Mouse (Mus musculus) kidney, postnatal 0 days (tissue): ENCODE measurements around the gene Cpt1a. TPM values are rescaled to one million over a fixed set of nuclear protein-coding genes. Genes with fewer than 3 reads are reported as not detected.

Experiments used
- ATAC-seq: fragments of 200-750 bp; cut with Nextera tagmentation; replicated peaks from 2 replicates; pipeline ENCODE4 v1.8.0; 2017; ENCODE audit warnings: low read depth, moderate number of reproducible peaks, moderate TSS enrichment, moderate library complexity; ENCODE audit not compliant: low FRiP score
- DNase-seq: peaks from one replicate; pipeline ENCODE4 v3.0.0-alpha.2; 2016; ENCODE audit warnings: low spot score
- H3K27ac ChIP-seq: fragments of 300-500 bp; sonication (generic); 2 replicates; pipeline ENCODE4 v1.5.1; 2014; ENCODE audit warnings: mild to moderate bottlenecking
- H3K27me3 ChIP-seq: fragments of 300-500 bp; sonication (generic); 2 replicates; pipeline ENCODE4 v1.6.1; 2014; ENCODE audit warnings: low read length, mixed read lengths; ENCODE audit not compliant: insufficient read depth
- H3K36me3 ChIP-seq: fragments of 300-500 bp; sonication (generic); 2 replicates; pipeline ENCODE4 v1.6.1; 2014; ENCODE audit warnings: low read length, mixed read lengths; ENCODE audit not compliant: insufficient read depth
- H3K4me1 ChIP-seq: fragments of 300-500 bp; sonication (generic); replicated peaks from 2 replicates; pipeline ENCODE4 v1.6.1; 2014; ENCODE audit warnings: antibody characterized with exemption, low read length, mixed read lengths; ENCODE audit not compliant: insufficient read depth
- H3K4me2 ChIP-seq: fragments of 300-500 bp; sonication (generic); 2 replicates; pipeline ENCODE4 v1.6.1; 2014; ENCODE audit warnings: mild to moderate bottlenecking, low read length, moderate library complexity, mixed read lengths
- H3K4me3 ChIP-seq: fragments of 300-500 bp; sonication (generic); replicated peaks from 2 replicates; pipeline ENCODE4 v1.5.1; 2014; ENCODE audit warnings: low read depth, low read length
- H3K9ac ChIP-seq: fragments of 300-500 bp; sonication (generic); 2 replicates; pipeline ENCODE4 v1.6.1; 2014; ENCODE audit warnings: low read depth, low read length
- H3K9me3 ChIP-seq: fragments of 300-500 bp; sonication (generic); replicated peaks from 2 replicates; pipeline ENCODE4 v1.6.1; 2016; ENCODE audit warnings: low read length, inconsistent platforms, mixed read lengths
- CTCF ChIP-seq: IDR thresholded peaks from 2 replicates; pipeline ENCODE4 v1.5.1; 2016; ENCODE audit warnings: antibody characterized with exemption, low read depth, mild to moderate bottlenecking, moderate library complexity
- WGBS: fragments of 180-500 bp; shearing (Covaris S2); extraction: QIAGEN DNeasy Blood & Tissue Kit; methylation state at CpG from one replicate; pipeline ENCODE4 v1.1.7; 2014; 5-methylcytosine and 5-hydroxymethylcytosine counted together
- polyA plus RNA-seq: library from polyadenylated mRNA; unstranded; fragments of >200 nt; fragmentation: Nextera tagmentation; extraction: Ambion mirVana; gene quantifications from 2 replicates; pipeline ENCODE4 v1.2.1, GENCODE M21; 2015

Cpt1a gene
- polyA plus RNA-seq, 1 experiment from 2014 or later = 70.8 TPM

DNA sequence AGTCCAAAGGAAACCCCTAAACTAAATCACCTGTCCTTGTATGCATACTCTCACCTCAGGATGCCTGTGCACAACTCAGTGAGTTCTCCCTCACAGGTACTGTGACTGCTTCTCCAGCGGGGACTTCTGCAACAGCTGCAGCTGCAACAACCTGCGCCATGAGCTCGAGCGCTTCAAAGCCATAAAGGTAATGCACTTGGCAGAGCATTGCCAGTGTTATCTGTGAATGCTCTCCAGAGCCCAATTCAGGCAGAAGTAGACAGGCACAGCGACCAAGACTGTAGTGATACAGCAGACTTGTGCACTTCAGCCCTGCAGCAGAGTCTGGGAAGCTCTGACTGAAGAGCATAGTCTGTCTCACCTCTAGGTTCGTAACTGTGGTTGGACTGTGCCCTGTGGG is 80.3 kb downstream of the Cpt1a start:
- Histone ChIP-seq H3K27me3 (no peaks in the 10 kb centered on the region), H3K4me2 (no peak overlapping the region), H3K4me3 (no peak overlapping the region), H3K27ac (no peak overlapping the region), H3K9ac (no peak overlapping the region), H3K9me3 (no peaks in the 10 kb centered on the region), H3K4me1 (no peaks in the 10 kb centered on the region), H3K36me3 (no peaks in the 10 kb centered on the region)
- no peak for TF ChIP-seq CTCF
- WGBS = 75% methylated on average over 6 of the region's 6 CpGs
- ATAC-seq (no peak), DNase-seq (no peak)

DNA sequence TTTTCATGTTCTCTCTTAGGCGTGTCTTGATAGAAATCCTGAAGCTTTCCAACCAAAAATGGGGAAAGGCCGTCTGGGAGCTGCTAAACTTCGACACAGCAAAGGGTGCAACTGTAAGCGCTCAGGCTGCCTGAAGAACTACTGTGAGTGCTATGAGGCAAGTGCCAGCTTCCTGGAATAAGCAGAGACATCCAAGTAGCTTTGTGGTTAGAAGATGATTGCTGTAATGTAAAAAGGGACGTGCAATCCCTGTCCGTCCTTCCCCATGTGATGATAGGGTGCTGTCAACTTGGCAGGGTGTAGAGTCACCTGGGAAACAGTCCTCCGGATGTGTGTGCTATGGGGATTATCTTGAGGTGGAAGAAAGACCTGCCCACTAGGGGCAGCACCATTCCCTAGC is 81.9 kb downstream of the Cpt1a start:
- DNase-seq = no peak
- Histone ChIP-seq H3K4me2 (no peak overlapping the region), H3K27me3 (no peaks in the 10 kb centered on the region), H3K27ac (no peak overlapping the region), H3K36me3 (no peaks in the 10 kb centered on the region), H3K4me1 (no peaks in the 10 kb centered on the region), H3K9ac (no peak overlapping the region), H3K4me3 (no peak overlapping the region), H3K9me3 (no peaks in the 10 kb centered on the region)
- no peak for TF ChIP-seq CTCF
- 85% methylated on average over 7 of the region's 7 CpGs for WGBS
- no peak for ATAC-seq

DNA sequence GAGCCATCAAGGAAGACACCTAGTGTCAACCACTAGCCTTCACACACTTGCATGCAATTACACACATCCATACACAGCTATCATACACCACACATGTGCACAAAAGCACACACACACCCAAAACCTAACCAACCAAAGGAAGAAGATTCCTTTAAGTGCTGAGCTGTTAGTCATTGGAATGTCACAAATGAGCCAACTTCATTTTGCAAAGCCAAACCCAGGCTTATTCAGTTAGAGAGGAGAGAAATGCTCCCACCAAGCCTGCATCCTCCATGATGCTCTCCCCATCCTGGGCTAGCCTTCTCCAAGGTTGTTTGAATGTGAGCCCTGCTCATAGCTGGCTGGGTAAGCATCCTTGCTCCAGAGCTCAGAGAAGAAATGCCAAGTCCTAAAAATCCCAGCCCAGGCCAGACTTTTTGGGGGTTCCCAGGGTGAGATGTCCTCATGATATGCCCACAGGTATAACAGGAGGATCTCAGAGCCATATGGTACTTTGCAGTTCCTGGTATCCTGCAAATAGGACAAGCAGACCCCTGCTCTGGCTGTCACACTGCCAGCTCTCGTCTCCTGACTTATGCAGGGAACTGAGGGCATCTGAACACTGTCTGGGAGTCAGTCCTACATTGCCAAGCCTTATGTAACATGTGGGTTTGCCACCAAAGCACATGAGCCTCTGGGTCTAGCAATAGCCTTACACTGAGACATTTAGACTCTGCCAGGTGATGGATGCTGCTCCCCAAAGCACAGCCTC is 83.6 kb downstream of the Cpt1a start:
- Histone ChIP-seq H3K27me3 (no peaks in the 10 kb centered on the region), H3K9me3 (no peaks in the 10 kb centered on the region), H3K4me2 (no peak overlapping the region), H3K36me3 (no peaks in the 10 kb centered on the region), H3K4me3 (no peak overlapping the region), H3K4me1 (no peaks in the 10 kb centered on the region), H3K9ac (no peak overlapping the region), H3K27ac (no peak overlapping the region)
- 67% methylated on average over 1 of the region's 1 CpGs for WGBS
- DNase-seq = no peak
- no peak for TF ChIP-seq CTCF
- no peak for ATAC-seq

DNA sequence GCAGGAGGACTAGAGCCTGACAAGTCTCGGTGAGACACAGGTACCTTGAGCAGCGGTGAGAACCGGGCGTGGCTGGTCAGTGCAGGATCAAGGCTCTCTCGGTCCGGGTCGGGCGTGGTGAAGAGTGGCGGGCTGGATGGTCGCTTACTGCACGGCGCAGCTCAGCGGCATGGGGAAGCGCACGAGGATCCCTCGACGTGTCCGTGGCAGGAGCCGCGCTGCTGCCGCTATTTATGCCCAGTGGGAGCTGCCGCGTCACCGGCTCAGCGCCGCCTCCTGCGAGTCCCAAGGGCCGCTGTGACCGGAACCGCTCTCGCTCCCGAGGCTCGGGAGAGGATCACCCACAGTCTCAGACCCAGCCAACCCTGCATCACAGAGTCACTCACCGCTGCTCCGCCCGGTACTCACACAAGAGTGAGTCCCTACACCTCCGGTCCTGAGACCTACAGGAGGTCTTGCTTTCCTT is 92.2 kb downstream of the Cpt1a start, which contains the start of gene Gal:
Gene Gal (minus strand): TSS at position 277 of the 466 bp plus-strand sequence.
- WGBS = 1% methylated on average over 24 of the region's 37 CpGs
- 0 out of 2 replicates have a peak, but pooled peaks have one; percentile 36 for ATAC-seq
- peak within 1 kb of the TSS; percentile 22 for H3K4me3 ChIP-seq
- peak; percentile 20 for DNase-seq
- H3K36me3 ChIP-seq = no peaks in the 10 kb centered on the region
- no peak within 1 kb of the TSS for H3K9ac ChIP-seq
- H3K4me2 ChIP-seq = peak within 1 kb of the TSS; percentile 59
- no peak within 1 kb of the TSS for H3K27ac ChIP-seq
- TF ChIP-seq CTCF = no peak
- H3K27me3 ChIP-seq = peaks cover 9% of the 10 kb centered on the region
- H3K9me3 ChIP-seq = no peaks in the 10 kb centered on the region
- peaks cover 6% of the 10 kb centered on the region; the same call in 1 of the 2 replicates for H3K4me1 ChIP-seq

DNA sequence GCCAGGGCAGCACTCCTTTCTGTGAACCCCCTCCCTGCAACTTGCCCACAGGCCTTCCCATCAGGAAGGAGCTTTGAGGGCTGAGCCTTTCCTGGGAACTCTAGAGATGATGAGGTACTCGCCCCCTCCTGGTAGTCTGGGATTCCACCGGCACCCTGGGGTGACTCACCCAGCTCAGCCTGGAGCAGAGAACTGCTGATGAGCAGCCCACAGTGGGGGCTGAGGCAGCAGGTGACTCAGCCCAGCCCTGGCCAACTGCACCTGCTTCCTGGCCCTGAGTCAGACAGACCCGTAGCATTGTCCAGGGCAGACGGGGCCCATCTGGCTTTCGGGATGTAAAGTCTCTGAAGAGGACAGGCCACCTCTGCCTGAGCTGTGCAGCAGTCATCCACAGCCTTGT is 97.1 kb downstream of the Cpt1a start:
- Histone ChIP-seq H3K27me3 (peaks cover 8% of the 10 kb centered on the region), H3K4me2 (no peak overlapping the region), H3K4me1 (peaks cover 3% of the 10 kb centered on the region; the same call in 1 of the 2 replicates), H3K4me3 (no peak overlapping the region), H3K27ac (no peak overlapping the region), H3K9ac (no peak overlapping the region), H3K36me3 (no peaks in the 10 kb centered on the region), H3K9me3 (no peaks in the 10 kb centered on the region)
- WGBS = 54% methylated on average over 5 of the region's 5 CpGs
- ATAC-seq = no peak; the same call in 1 of the 2 replicates
- TF ChIP-seq CTCF = no peak
- no peak for DNase-seq

DNA sequence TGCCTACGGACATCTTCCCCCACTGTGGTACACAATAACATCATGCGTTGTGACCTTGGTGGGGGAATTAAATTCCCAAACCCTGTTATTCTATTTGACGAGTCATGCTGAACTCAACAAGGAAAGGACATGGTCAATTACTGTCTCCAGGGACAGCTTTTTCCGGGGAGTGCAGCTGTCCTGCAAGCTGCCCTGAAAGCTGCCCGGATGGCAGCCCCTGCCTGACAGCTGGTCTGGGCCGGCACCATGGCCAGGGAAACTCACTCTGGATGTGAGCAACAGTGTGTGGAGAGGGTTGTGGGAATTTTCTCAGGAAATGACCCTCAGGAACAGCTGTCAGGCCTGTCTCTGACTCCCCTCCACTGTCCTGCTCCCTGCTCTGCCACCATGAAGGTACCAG is 100.4 kb downstream of the Cpt1a start:
- H3K4me1 ChIP-seq = no peaks in the 10 kb centered on the region
- ATAC-seq (no peak), DNase-seq (no peak)
- TF ChIP-seq CTCF = no peak
- no peaks in the 10 kb centered on the region for H3K36me3 ChIP-seq
- no peak overlapping the region for H3K27ac ChIP-seq
- no peaks in the 10 kb centered on the region for H3K27me3 ChIP-seq
- no peaks in the 10 kb centered on the region for H3K9me3 ChIP-seq
- no peak overlapping the region for H3K4me3 ChIP-seq
- WGBS = 43% methylated on average over 6 of the region's 6 CpGs
- H3K9ac ChIP-seq = no peak overlapping the region
- H3K4me2 ChIP-seq = no peak overlapping the region

- no peaks in the 10 kb centered on the region for H3K4me1 ChIP-seq
- H3K4me2 ChIP-seq = no peak overlapping the region
- TF ChIP-seq CTCF = no peak
- H3K4me3 ChIP-seq = no peak overlapping the region
- no peak overlapping the region for H3K27ac ChIP-seq
- H3K27me3 ChIP-seq = no peaks in the 10 kb centered on the region
- no peaks in the 10 kb centered on the region for H3K36me3 ChIP-seq
- DNase-seq (no peak), ATAC-seq (no peak)
- WGBS = 51% methylated on average over 4 of the region's 4 CpGs
- no peaks in the 10 kb centered on the region for H3K9me3 ChIP-seq
- no peak overlapping the region for H3K9ac ChIP-seq
These were observed 100.8 kb downstream of the Cpt1a start for GRCm38 (mm10) chr19:3422981-3423380.
